Mouse (Mus musculus): Measurements from ENCODE around the gene Uap1l1. TPM values are rescaled to one million over a fixed set of nuclear protein-coding genes. Genes with fewer than 3 reads are reported as not detected.

Uap1l1 gene
- total and polyA plus RNA-seq, 3 experiments, result 4.7 to 12.6 TPM; not detected in 1

GRCm38 (mm10) chr2:25332286-25333160 lies 33.0 kb downstream of the Uap1l1 start, which contains the start of gene Man1b1:
Man1b1 (plus strand) TSS chr2:25332338.
- DNase-seq (ENCODE audit: low read depth, low spot score), result peak; percentile 100
- Histone ChIP-seq H3K79me2 (ENCODE audit: control insufficient read depth, insufficient read depth, low read length, poor library complexity) (peaks cover 22% of the 10 kb centered on the region), H3K9me3 (replicated peaks; ENCODE audit: insufficient read depth, low read length) (no peaks in the 10 kb centered on the region), H3K27me3 (ENCODE audit: control insufficient read depth in 1 of 2, insufficient read depth in 2 of 2, low read length in 2 of 2) (no peaks in the 10 kb centered on the region), H3K9ac (ENCODE audit: control insufficient read depth, low read depth, low read length, poor library complexity, severe bottlenecking) (peak within 1 kb of the TSS; percentile 90), H3K4me3 (ENCODE audit: control insufficient read depth in 1 of 2, insufficient read depth in 1 of 2, low read depth in 2 of 2, low read length in 2 of 2) (peak within 1 kb of the TSS; percentile 78 to 92), H3K27ac (ENCODE audit: control insufficient read depth, low read depth, low read length) (peak within 1 kb of the TSS; percentile 84), H3K4me1 (ENCODE audit: control insufficient read depth in 1 of 2, insufficient read depth in 2 of 2, low read length in 2 of 2) (peaks cover 3 to 15% of the 10 kb centered on the region in 2 experiments; a peak in 3 of 4 replicates), H3K36me3 (ENCODE audit: control insufficient read depth in 1 of 2, insufficient read depth in 2 of 2, low read length in 2 of 2) (peaks cover 1 to 15% of the 10 kb centered on the region in 2 experiments)
- TF ChIP-seq NELFE (IDR thresholded peaks at IDR 0.05; ENCODE audit: low read depth, low read length) (peak; percentile 88), ELF1 (IDR thresholded peaks at IDR 0.05; ENCODE audit: low read depth, low read length) (peak; percentile 92), KAT2A (conservative IDR thresholded peaks at IDR 0.05; ENCODE audit: low read depth, low read length) (peak; percentile 84), ZMIZ1 (IDR thresholded peaks at IDR 0.05; ENCODE audit: low read depth, low read length) (peak; percentile 3; the same call in 1 of the 2 replicates), NRF1 (IDR thresholded peaks at IDR 0.05; ENCODE audit: insufficient read depth, low read depth, low read length, poor library complexity, severe bottlenecking) (peak; percentile 95), POLR2AphosphoS2 (IDR thresholded peaks at IDR 0.05; ENCODE audit: low read length) (peak; percentile 46; the same call in 1 of the 2 replicates), MXI1 (IDR thresholded peaks at IDR 0.05; ENCODE audit: low read depth, low read length) (peak; percentile 85), USF1 (IDR thresholded peaks at IDR 0.05; ENCODE audit: low read depth, low read length) (peak; percentile 70), UBTF (IDR thresholded peaks at IDR 0.05; ENCODE audit: borderline replicate concordance, insufficient read depth, low read depth, low read length) (no peak), MEF2A (IDR thresholded peaks at IDR 0.05; ENCODE audit: extremely low read depth, insufficient replicate concordance, low read depth, low read length, poor library complexity, severe bottlenecking) (no peak), RAD21 (IDR thresholded peaks at IDR 0.05; ENCODE audit: low read depth, low read length) (no peak), GABPA (IDR thresholded peaks at IDR 0.05; ENCODE audit: low read depth, low read length) (peak; percentile 86; the same call in 1 of the 2 replicates), ZNF384 (IDR thresholded peaks at IDR 0.05; ENCODE audit: low read depth, low read length) (no peak), ZC3H11A (IDR thresholded peaks at IDR 0.05; ENCODE audit: low read depth, low read length) (no peak), EP300 (IDR thresholded peaks at IDR 0.05; ENCODE audit: low read depth in 1 of 2, low read length in 2 of 2) (0 out of 4 replicates have a peak, but pooled peaks of 1 of the 2 experiments have one; percentile 2), MAFK (IDR thresholded peaks at IDR 0.05; ENCODE audit: borderline replicate concordance, low read depth, low read length) (no peak), JUND (IDR thresholded peaks at IDR 0.05; ENCODE audit: low read depth, low read length) (no peak), USF2 (IDR thresholded peaks at IDR 0.05; ENCODE audit: borderline replicate concordance in 1 of 2, insufficient read depth in 1 of 2, low read depth in 1 of 2, low read length in 2 of 2) (no peak), GATA1 (IDR thresholded peaks at IDR 0.05; ENCODE audit: low read depth, low read length) (peak; percentile 95), CHD2 (IDR thresholded peaks at IDR 0.05; ENCODE audit: low read length) (no peak), BHLHE40 (IDR thresholded peaks at IDR 0.05; ENCODE audit: borderline replicate concordance, low read depth, low read length) (no peak), MYB (IDR thresholded peaks at IDR 0.05; ENCODE audit: low read depth, low read length) (peak; percentile 75), CHD1 (IDR thresholded peaks at IDR 0.05; ENCODE audit: low read depth, low read length) (no peak), CTCF (IDR thresholded peaks at IDR 0.05 in 2 of 3, conservative IDR thresholded peaks at IDR 0.05 in 1 of 3; ENCODE audit: control insufficient read depth in 1 of 3, insufficient read depth in 1 of 3, low read depth in 2 of 3, low read length in 3 of 3, poor library complexity in 1 of 3, severe bottlenecking in 1 of 3) (no peak), RCOR1 (IDR thresholded peaks at IDR 0.05; ENCODE audit: low read depth, low read length) (no peak), SMC3 (IDR thresholded peaks at IDR 0.05; ENCODE audit: low read depth, low read length) (no peak), SIN3A (IDR thresholded peaks at IDR 0.05; ENCODE audit: low read length) (peak; percentile 98), POLR2A (IDR thresholded peaks at IDR 0.05; ENCODE audit: control insufficient read depth in 1 of 2, insufficient read depth in 1 of 2, low read depth in 1 of 2, low read length in 2 of 2, poor library complexity in 1 of 2) (peak; percentile 86), MAZ (IDR thresholded peaks at IDR 0.05; ENCODE audit: low read depth, low read length) (no peak; the same call in 1 of the 2 replicates), MYC (IDR thresholded peaks at IDR 0.05; ENCODE audit: low read depth, low read length) (peak; percentile 55; the same call in 1 of the 2 replicates), HCFC1 (IDR thresholded peaks at IDR 0.05; ENCODE audit: low read depth, low read length) (peak; percentile 97), TAL1 (IDR thresholded peaks at IDR 0.05; ENCODE audit: low read length) (no peak), TBP (IDR thresholded peaks at IDR 0.05; ENCODE audit: low read depth, low read length) (peak; percentile 53; the same call in 1 of the 2 replicates), TCF12 (IDR thresholded peaks at IDR 0.05; ENCODE audit: low read depth, low read length) (peak; percentile 66; the same call in 1 of the 2 replicates), POLR2AphosphoS5 (IDR thresholded peaks at IDR 0.05; ENCODE audit: borderline replicate concordance, low read depth, low read length) (peak; percentile 80; the same call in 1 of the 2 replicates)

Measured in MEL (cell line).